Mouse (Mus musculus) heart, embryonic 13.5 days (tissue): Measurements from ENCODE around the gene Pcp2. TPM values are rescaled to one million over a fixed set of nuclear protein-coding genes. Genes with fewer than 3 reads are reported as not detected.
A peak's percentile ranks its signal among the peaks of the same experiment; 100 is the strongest.

Experiments
- ATAC-seq: fragments of 200-750 bp; cut with Nextera tagmentation; 2 replicates; pipeline ENCODE4 v1.8.0; 2017; ENCODE audit warnings: moderate TSS enrichment; ENCODE audit not compliant: insufficient number of reproducible peaks, low FRiP score, low TSS enrichment; ENCODE audit errors: extremely low read depth
- H3K27ac ChIP-seq: fragments of 300-500 bp; sonication (generic); replicated peaks from 2 replicates; pipeline ENCODE4 v1.5.1; 2015; ENCODE audit warnings: moderate library complexity, mild to moderate bottlenecking, inconsistent platforms
- H3K27me3 ChIP-seq: fragments of 300-500 bp; sonication (generic); replicated peaks from 2 replicates; pipeline ENCODE4 v1.6.1; 2015; ENCODE audit warnings: mild to moderate bottlenecking, inconsistent platforms
- H3K36me3 ChIP-seq: fragments of 300-500 bp; sonication (generic); 2 replicates; pipeline ENCODE4 v1.6.1; 2015; ENCODE audit warnings: mild to moderate bottlenecking, inconsistent platforms
- H3K4me1 ChIP-seq: fragments of 300-500 bp; sonication (generic); 2 replicates; pipeline ENCODE4 v1.6.1; 2015; ENCODE audit warnings: inconsistent platforms
- H3K4me2 ChIP-seq: fragments of 300-500 bp; sonication (generic); 2 replicates; pipeline ENCODE4 v1.6.1; 2015; ENCODE audit warnings: inconsistent platforms, mild to moderate bottlenecking, moderate library complexity
- H3K4me3 ChIP-seq: fragments of 300-500 bp; sonication (generic); 2 replicates; pipeline ENCODE4 v1.5.1; 2015; ENCODE audit warnings: moderate library complexity, mild to moderate bottlenecking, inconsistent platforms
- H3K9ac ChIP-seq: fragments of 300-500 bp; sonication (generic); 2 replicates; pipeline ENCODE4 v1.6.1; 2015; ENCODE audit warnings: inconsistent platforms, mild to moderate bottlenecking, moderate library complexity
- H3K9me3 ChIP-seq: fragments of 300-500 bp; sonication (generic); 2 replicates; pipeline ENCODE4 v1.6.1; 2016; ENCODE audit warnings: inconsistent platforms
- WGBS: fragments of 180-500 bp; shearing (Covaris S2); methylation state at CpG from one replicate; pipeline ENCODE4 v1.1.7; 2015; ENCODE audit warnings: mixed read lengths; 5-methylcytosine and 5-hydroxymethylcytosine counted together
- polyA plus RNA-seq: library from polyadenylated mRNA; unstranded; fragments of >200 nt; fragmentation: Nextera tagmentation; extraction: Ambion mirVana; gene quantifications from 2 replicates; pipeline ENCODE4 v1.2.1, GENCODE M21; 2015

Gene Pcp2
- 0.11 TPM in 1 of 2 replicates, not detected in the other for polyA plus RNA-seq

- H3K9me3 ChIP-seq, result no peaks in the 10 kb centered on the region
- H3K36me3 ChIP-seq, result no peaks in the 10 kb centered on the region
- no peak within 1 kb of the TSS for H3K4me3 ChIP-seq
- H3K9ac ChIP-seq, result no peak within 1 kb of the TSS
- WGBS, result 60% methylated on average over 1 of the region's 1 CpGs
- peaks cover 12% of the 10 kb centered on the region for H3K4me1 ChIP-seq
- no peak within 1 kb of the TSS for H3K4me2 ChIP-seq
- no peak within 1 kb of the TSS for H3K27ac ChIP-seq
- no peak for ATAC-seq
- peaks cover 19% of the 10 kb centered on the region for H3K27me3 ChIP-seq
These were observed at the start of gene Pcp2 for GRCm38 (mm10) chr8:3625445-3625844. TSS of gene Pcp2 (minus strand) at chr8:3625545.

GRCm38 (mm10) chr8:3674671-3675070 is 49.3 kb upstream of the Pcp2 start:
- no peak overlapping the region for H3K27ac ChIP-seq
- WGBS, result 36% methylated on average over 3 of the region's 3 CpGs
- no peak overlapping the region for H3K4me3 ChIP-seq
- peaks cover 11% of the 10 kb centered on the region for H3K36me3 ChIP-seq
- no peaks in the 10 kb centered on the region for H3K27me3 ChIP-seq
- no peak overlapping the region for H3K4me2 ChIP-seq
- H3K9ac ChIP-seq, result no peak overlapping the region
- peaks cover 17% of the 10 kb centered on the region for H3K4me1 ChIP-seq
- ATAC-seq, result no peak
- H3K9me3 ChIP-seq, result no peaks in the 10 kb centered on the region

GRCm38 (mm10) chr8:3671980-3672491 is 46.7 kb upstream of the Pcp2 start, which contains the start of gene Fcor:
TSS of gene Fcor (minus strand) at chr8:3672362.
- H3K4me3 ChIP-seq, result peak within 1 kb of the TSS; percentile 65
- H3K36me3 ChIP-seq, result no peaks in the 10 kb centered on the region
- H3K9me3 ChIP-seq, result no peaks in the 10 kb centered on the region
- H3K4me1 ChIP-seq, result peaks cover 7% of the 10 kb centered on the region
- H3K4me2 ChIP-seq, result peak within 1 kb of the TSS; percentile 81
- H3K9ac ChIP-seq, result peak within 1 kb of the TSS; percentile 84
- H3K27ac ChIP-seq, result peak within 1 kb of the TSS; percentile 44
- WGBS, result under 1% methylated on average over 23 of the region's 23 CpGs
- ATAC-seq, result peak; percentile 51; the same call in 1 of the 2 replicates
- 0 out of 2 replicates have a peak, but pooled peaks cover 3% of the 10 kb centered on the region for H3K27me3 ChIP-seq

GRCm38 (mm10) chr8:3670388-3670787 is 45.0 kb upstream of the Pcp2 start:
- ATAC-seq, result no peak
- no peak overlapping the region for H3K9ac ChIP-seq
- WGBS, result 70% methylated on average over 2 of the region's 2 CpGs

GRCm38 (mm10) chr8:3665507-3665906 is 40.2 kb upstream of the Pcp2 start, which contains the start of gene Mcemp1:
TSS of gene Mcemp1 (plus strand) at chr8:3665754.
- Histone ChIP-seq H3K36me3 (no peaks in the 10 kb centered on the region), H3K9ac (no peak within 1 kb of the TSS), H3K27me3 (0 out of 2 replicates have a peak, but pooled peaks cover 9% of the 10 kb centered on the region), H3K27ac (no peak within 1 kb of the TSS), H3K9me3 (no peaks in the 10 kb centered on the region), H3K4me1 (no peaks in the 10 kb centered on the region), H3K4me2 (no peak within 1 kb of the TSS), H3K4me3 (no peak within 1 kb of the TSS)
- ATAC-seq, result no peak
- 61% methylated on average over 6 of the region's 6 CpGs for WGBS

More at GRCm38 (mm10) chr8:3670388-3670787, 45.0 kb upstream of the Pcp2 start:
- Histone ChIP-seq H3K9me3 (no peaks in the 10 kb centered on the region), H3K4me3 (no peak overlapping the region), H3K27ac (no peak overlapping the region), H3K4me1 (no peaks in the 10 kb centered on the region), H3K4me2 (no peak overlapping the region), H3K27me3 (0 out of 2 replicates have a peak, but pooled peaks cover 9% of the 10 kb centered on the region), H3K36me3 (no peaks in the 10 kb centered on the region)

- no peaks in the 10 kb centered on the region for H3K4me1 ChIP-seq
- H3K27me3 ChIP-seq, result 0 out of 2 replicates have a peak, but pooled peaks cover 9% of the 10 kb centered on the region
- H3K9ac ChIP-seq, result no peak overlapping the region
- H3K36me3 ChIP-seq, result no peaks in the 10 kb centered on the region
- H3K9me3 ChIP-seq, result no peaks in the 10 kb centered on the region
- 50% methylated on average over 5 of the region's 5 CpGs for WGBS
- H3K4me2 ChIP-seq, result no peak overlapping the region
- H3K4me3 ChIP-seq, result no peak overlapping the region
- H3K27ac ChIP-seq, result no peak overlapping the region
- no peak for ATAC-seq
These were observed 39.1 kb upstream of the Pcp2 start for GRCm38 (mm10) chr8:3664405-3664804.

- Histone ChIP-seq H3K9me3 (no peaks in the 10 kb centered on the region), H3K4me1 (no peaks in the 10 kb centered on the region), H3K27ac (no peak overlapping the region), H3K4me2 (no peak overlapping the region), H3K4me3 (no peak overlapping the region), H3K36me3 (no peaks in the 10 kb centered on the region), H3K9ac (no peak overlapping the region), H3K27me3 (peaks cover 22% of the 10 kb centered on the region)
- no peak for ATAC-seq
- WGBS, result 69% methylated on average over 8 of the region's 8 CpGs
These were observed 35.5 kb upstream of the Pcp2 start for GRCm38 (mm10) chr8:3660889-3661288.

- Histone ChIP-seq H3K36me3 (no peaks in the 10 kb centered on the region), H3K4me2 (no peak overlapping the region), H3K9me3 (no peaks in the 10 kb centered on the region), H3K9ac (no peak overlapping the region), H3K4me3 (no peak overlapping the region), H3K4me1 (no peaks in the 10 kb centered on the region), H3K27me3 (peaks cover 22% of the 10 kb centered on the region), H3K27ac (no peak overlapping the region)
- ATAC-seq, result no peak
- 27% methylated on average over 7 of the region's 7 CpGs for WGBS
These were observed 31.5 kb upstream of the Pcp2 start for GRCm38 (mm10) chr8:3656725-3657381.

- Histone ChIP-seq H3K9ac (no peak within 1 kb of the TSS), H3K27me3 (peaks cover 22% of the 10 kb centered on the region), H3K36me3 (no peaks in the 10 kb centered on the region), H3K4me2 (no peak within 1 kb of the TSS), H3K27ac (no peak within 1 kb of the TSS), H3K4me1 (no peaks in the 10 kb centered on the region), H3K4me3 (no peak within 1 kb of the TSS), H3K9me3 (no peaks in the 10 kb centered on the region)
- WGBS, result 54% methylated on average over 3 of the region's 3 CpGs
- no peak for ATAC-seq
These were observed 30.2 kb upstream of the Pcp2 start, which contains the start of gene Retn for GRCm38 (mm10) chr8:3655526-3655925. TSS of gene Retn (plus strand) at chr8:3655770.

GRCm38 (mm10) chr8:3654726-3655508 is 29.6 kb upstream of the Pcp2 start:
- Histone ChIP-seq H3K27ac (no peak overlapping the region), H3K9ac (no peak overlapping the region), H3K27me3 (peaks cover 22% of the 10 kb centered on the region), H3K4me3 (no peak overlapping the region), H3K36me3 (no peaks in the 10 kb centered on the region), H3K4me1 (no peaks in the 10 kb centered on the region), H3K4me2 (no peak overlapping the region), H3K9me3 (no peaks in the 10 kb centered on the region)
- ATAC-seq, result no peak; the same call in 1 of the 2 replicates
- 63% methylated on average over 11 of the region's 11 CpGs for WGBS

GRCm38 (mm10) chr8:3652845-3653244 is 27.5 kb upstream of the Pcp2 start:
- no peak overlapping the region for H3K27ac ChIP-seq
- peaks cover 20% of the 10 kb centered on the region for H3K27me3 ChIP-seq
- H3K4me1 ChIP-seq, result no peaks in the 10 kb centered on the region
- no peaks in the 10 kb centered on the region for H3K36me3 ChIP-seq
- ATAC-seq, result no peak
- H3K4me2 ChIP-seq, result no peak overlapping the region
- H3K9me3 ChIP-seq, result no peaks in the 10 kb centered on the region
- 58% methylated on average over 3 of the region's 3 CpGs for WGBS
- no peak overlapping the region for H3K9ac ChIP-seq
- H3K4me3 ChIP-seq, result no peak overlapping the region
